Mouse (Mus musculus) myocyte (in vitro differentiated cells): ENCODE measurements around the gene Hlcs. TPM values are rescaled to one million over a fixed set of nuclear protein-coding genes. Genes with fewer than 3 reads are reported as not detected.

Source experiments
- H3K27me3 ChIP-seq: one replicate; pipeline ENCODE4 v1.6.1; 2011; ENCODE audit not compliant: control insufficient read depth, insufficient read depth, insufficient read length
- H3K36me3 ChIP-seq: one replicate; pipeline ENCODE4 v1.6.1; 2011; ENCODE audit not compliant: control insufficient read depth, insufficient read depth
- H3K4me2 ChIP-seq: one replicate; pipeline ENCODE4 v1.6.1; 2011; ENCODE audit warnings: low read depth, control low read depth
- H3K4me3 ChIP-seq: one replicate; pipeline ENCODE4 v1.5.1; 2011; ENCODE audit warnings: mild to moderate bottlenecking, control low read depth, moderate library complexity
- H3K79me2 ChIP-seq: one replicate; pipeline ENCODE4 v1.6.1; 2011; ENCODE audit not compliant: control insufficient read depth, insufficient read depth
- H3ac ChIP-seq: one replicate; pipeline ENCODE4 v1.6.1; 2011; ENCODE audit not compliant: control insufficient read depth, insufficient read length
- CEBPB ChIP-seq: IDR thresholded peaks from 2 replicates; pipeline ENCODE4 v1.6.1; 2011; ENCODE audit warnings: mild to moderate bottlenecking, moderate library complexity; ENCODE audit not compliant: poor library complexity, insufficient read depth, severe bottlenecking
- E2F4 ChIP-seq: IDR thresholded peaks from one replicate; pipeline ENCODE4 v1.6.1; 2011; ENCODE audit warnings: mild to moderate bottlenecking, control low read depth, moderate library complexity; ENCODE audit not compliant: insufficient read depth
- MAX ChIP-seq: IDR thresholded peaks from one replicate; pipeline ENCODE4 v1.6.1; 2011; ENCODE audit warnings: low read depth, mild to moderate bottlenecking, control low read depth
- MYOD1 ChIP-seq, 3 experiments: IDR thresholded peaks; one replicate each; pipeline ENCODE4 v1.6.1; 2011; ENCODE audit warnings: control low read depth in 2 of 3, low read depth in 2 of 3, mild to moderate bottlenecking in 2 of 3, moderate library complexity in 1 of 3; ENCODE audit not compliant: insufficient read length in 2 of 3, control insufficient read depth in 1 of 3
- MYOG ChIP-seq, 3 experiments: IDR thresholded peaks; one replicate each; pipeline ENCODE4 v1.6.1; 2011; ENCODE audit warnings: control low read depth in 2 of 3, low read depth in 2 of 3, mild to moderate bottlenecking in 2 of 3; ENCODE audit not compliant: insufficient read length in 2 of 3, control insufficient read depth in 1 of 3, insufficient read depth in 1 of 3
- POLR2A ChIP-seq: IDR thresholded peaks from one replicate; pipeline ENCODE4 v1.6.1; 2011; ENCODE audit warnings: low read depth, mild to moderate bottlenecking, control low read depth, moderate library complexity; ENCODE audit not compliant: insufficient read length
- POLR2AphosphoS2 ChIP-seq: IDR thresholded peaks from one replicate; pipeline ENCODE4 v1.6.1; 2011; ENCODE audit warnings: low read depth, control low read depth; ENCODE audit not compliant: insufficient read length
- REST ChIP-seq: IDR thresholded peaks from one replicate; pipeline ENCODE4 v1.6.1; 2011; ENCODE audit warnings: mild to moderate bottlenecking, control low read depth, moderate library complexity; ENCODE audit not compliant: insufficient read depth, insufficient read length
- SRF ChIP-seq: IDR thresholded peaks from one replicate; pipeline ENCODE4 v1.6.1; 2011; ENCODE audit warnings: low read depth; ENCODE audit not compliant: control insufficient read depth, insufficient read length
- TCF12 ChIP-seq: IDR thresholded peaks from one replicate; pipeline ENCODE4 v1.6.1; 2011; ENCODE audit warnings: mild to moderate bottlenecking, control low read depth; ENCODE audit not compliant: poor library complexity, insufficient read depth, severe bottlenecking
- TCF3 ChIP-seq: IDR thresholded peaks from one replicate; pipeline ENCODE4 v1.6.1; 2011; ENCODE audit warnings: low read depth, control low read depth; ENCODE audit not compliant: insufficient read length
- USF1 ChIP-seq: IDR thresholded peaks from one replicate; pipeline ENCODE4 v1.6.1; 2011; ENCODE audit warnings: low read depth, mild to moderate bottlenecking, control low read depth, moderate library complexity
- polyA plus RNA-seq: library from polyadenylated mRNA; unstranded; fragments of >200 nt; fragmentation: generic; extraction: Trizol; gene quantifications from one replicate; pipeline ENCODE4 v1.2.1, GENCODE M21; 2012; ENCODE audit warnings: missing spikeins

Hlcs gene
- polyA plus RNA-seq, 1 experiment = 3.2 TPM

DNA sequence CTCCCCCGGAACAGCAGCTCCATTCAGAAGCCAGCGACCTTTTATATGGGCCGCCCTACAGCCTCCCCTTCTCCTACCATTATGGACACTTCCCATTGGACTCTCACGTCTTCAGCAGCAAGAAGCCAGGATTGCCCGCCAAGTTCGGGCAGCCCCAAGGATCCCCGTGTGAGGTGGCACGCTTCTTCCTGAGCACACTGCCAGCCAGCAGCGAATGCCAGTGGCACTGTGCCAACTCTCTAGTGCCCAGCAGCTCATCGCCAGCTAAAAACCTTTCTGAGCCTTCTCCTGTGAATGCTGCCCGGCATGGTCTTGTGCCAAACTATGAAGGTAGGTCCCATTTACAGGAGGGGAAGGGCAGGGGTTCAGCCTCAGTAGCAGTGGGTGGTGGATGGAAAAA, 190.1 kb downstream of the Hlcs start:
- Histone ChIP-seq H3ac (no peak overlapping the region), H3K27me3 (no peaks in the 10 kb centered on the region), H3K36me3 (no peaks in the 10 kb centered on the region), H3K4me3 (no peak overlapping the region), H3K4me2 (no peak overlapping the region), H3K79me2 (no peaks in the 10 kb centered on the region)
- TF ChIP-seq REST = no peak
- no peak for TF ChIP-seq CEBPB
- TF ChIP-seq TCF12 = no peak
- no peak for TF ChIP-seq MAX
- no peak for TF ChIP-seq TCF3
- TF ChIP-seq MYOG (IDR thresholded peaks at IDR 0.05; ENCODE audit: control insufficient read depth in 1 of 3, insufficient read depth in 1 of 3, insufficient read length in 2 of 3, low read depth in 2 of 3) = no peak
- no peak for TF ChIP-seq E2F4
- TF ChIP-seq POLR2AphosphoS2 = no peak
- TF ChIP-seq USF1 = no peak
- no peak for TF ChIP-seq SRF
- TF ChIP-seq MYOD1 (IDR thresholded peaks at IDR 0.05; ENCODE audit: control insufficient read depth in 1 of 3, insufficient read length in 2 of 3, low read depth in 2 of 3) = no peak

DNA sequence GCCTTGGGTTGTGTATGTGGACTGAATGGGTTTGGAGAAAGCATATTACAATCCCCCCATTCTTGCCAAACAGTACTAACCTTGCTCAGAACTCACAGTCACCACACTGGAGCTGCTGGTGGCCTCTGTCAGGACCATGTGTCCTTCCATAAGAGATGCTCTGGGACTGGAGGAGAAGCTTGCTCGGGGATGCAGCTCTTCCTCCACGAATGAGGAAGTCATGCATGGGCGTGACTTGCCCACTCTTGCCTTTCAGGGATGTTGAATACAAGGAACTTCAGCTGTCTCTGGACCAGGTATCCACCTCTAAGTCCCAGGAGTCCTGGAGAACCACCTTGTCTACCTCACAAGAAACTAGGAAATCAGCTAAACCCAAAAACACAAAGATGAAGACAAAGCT, 191.0 kb downstream of the Hlcs start:
- H3K4me3 ChIP-seq = no peak overlapping the region
- no peaks in the 10 kb centered on the region for H3K36me3 ChIP-seq
- TF ChIP-seq MYOD1 (IDR thresholded peaks at IDR 0.05; ENCODE audit: control insufficient read depth in 1 of 3, insufficient read length in 2 of 3, low read depth in 2 of 3) (no peak), MYOG (IDR thresholded peaks at IDR 0.05; ENCODE audit: control insufficient read depth in 1 of 3, insufficient read depth in 1 of 3, insufficient read length in 2 of 3, low read depth in 2 of 3) (no peak), USF1 (no peak), POLR2A (no peak), MAX (no peak), TCF12 (no peak), E2F4 (no peak)
- H3K27me3 ChIP-seq = no peaks in the 10 kb centered on the region
- no peaks in the 10 kb centered on the region for H3K79me2 ChIP-seq
- no peak overlapping the region for H3ac ChIP-seq
- no peak overlapping the region for H3K4me2 ChIP-seq

DNA sequence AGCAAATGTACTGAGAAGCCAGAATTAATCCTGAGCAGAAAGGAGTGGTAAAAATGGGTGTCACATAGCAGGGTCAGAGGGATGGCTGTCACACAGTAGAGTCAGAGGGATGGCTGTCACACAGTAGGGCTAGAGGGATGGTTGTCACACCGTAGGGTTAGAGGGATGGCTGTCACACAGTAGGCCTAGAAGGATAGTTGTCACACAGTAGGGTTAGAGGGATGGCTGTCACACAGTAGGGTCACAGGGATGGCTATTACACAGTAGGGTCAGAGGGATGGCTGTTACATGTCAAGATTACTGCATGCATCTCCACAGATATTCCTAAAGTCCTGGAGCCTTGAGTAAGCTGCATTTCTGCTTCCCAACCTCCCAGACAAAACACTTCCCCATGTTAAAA, 195.0 kb downstream of the Hlcs start:
- Histone ChIP-seq H3K36me3 (peaks cover 4% of the 10 kb centered on the region), H3K79me2 (no peaks in the 10 kb centered on the region), H3K4me3 (no peak overlapping the region), H3K27me3 (no peaks in the 10 kb centered on the region), H3K4me2 (no peak overlapping the region), H3ac (no peak overlapping the region)
- TF ChIP-seq USF1 (no peak), CEBPB (no peak), MAX (no peak), REST (no peak), TCF12 (no peak), MYOG (IDR thresholded peaks at IDR 0.05; ENCODE audit: control insufficient read depth in 1 of 3, insufficient read depth in 1 of 3, insufficient read length in 2 of 3, low read depth in 2 of 3) (no peak), POLR2AphosphoS2 (no peak), POLR2A (no peak), TCF3 (no peak), MYOD1 (IDR thresholded peaks at IDR 0.05; ENCODE audit: control insufficient read depth in 1 of 3, insufficient read length in 2 of 3, low read depth in 2 of 3) (no peak), E2F4 (no peak), SRF (no peak)

DNA sequence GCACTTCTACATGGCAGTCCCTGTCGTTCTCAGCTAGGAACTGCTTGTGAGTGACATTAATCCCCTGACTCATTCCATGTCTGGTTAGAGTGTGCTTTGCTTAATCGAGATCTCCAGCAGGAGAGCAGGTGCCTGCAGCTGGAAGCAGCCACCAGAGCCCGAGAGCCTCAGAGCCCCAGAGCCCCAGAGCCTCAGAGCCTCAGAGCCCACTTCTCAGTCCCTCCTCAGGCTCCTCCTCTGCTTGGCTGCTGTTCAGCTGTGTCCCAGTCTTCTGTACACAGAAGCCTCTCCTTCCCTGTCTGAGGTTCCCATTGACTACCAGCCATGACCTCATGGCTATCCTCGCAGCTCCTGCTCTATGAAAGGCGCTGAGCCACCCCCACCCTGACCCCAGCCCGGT, 196.0 kb downstream of the Hlcs start:
- TF ChIP-seq MYOD1 (IDR thresholded peaks at IDR 0.05; ENCODE audit: control insufficient read depth in 1 of 3, insufficient read length in 2 of 3, low read depth in 2 of 3) (no peak), REST (no peak), MYOG (IDR thresholded peaks at IDR 0.05; ENCODE audit: control insufficient read depth in 1 of 3, insufficient read depth in 1 of 3, insufficient read length in 2 of 3, low read depth in 2 of 3) (no peak), USF1 (no peak), POLR2AphosphoS2 (no peak), E2F4 (no peak), MAX (no peak), TCF3 (no peak), POLR2A (no peak), SRF (no peak), TCF12 (no peak), CEBPB (no peak)
- H3K27me3 ChIP-seq = no peaks in the 10 kb centered on the region
- no peak overlapping the region for H3K4me3 ChIP-seq

DNA sequence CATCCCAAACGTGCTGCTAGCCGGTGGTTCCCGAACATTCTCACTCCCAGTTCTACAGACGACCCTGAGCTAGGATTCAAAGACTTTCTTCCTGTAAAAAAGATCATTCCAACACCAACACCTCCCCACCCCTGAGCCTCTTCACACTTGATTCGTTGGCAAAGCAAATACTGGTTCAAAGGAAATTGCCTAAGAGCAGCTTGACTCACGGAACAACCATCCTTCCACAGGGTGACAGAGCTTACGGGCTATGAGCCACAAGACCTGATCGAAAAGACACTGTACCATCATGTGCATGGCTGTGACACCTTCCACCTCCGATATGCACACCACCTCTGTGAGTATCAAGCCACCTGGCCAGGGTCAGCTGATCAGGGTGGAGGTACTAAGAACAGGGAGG, 198.7 kb downstream of the Hlcs start:
- no peak for TF ChIP-seq REST
- no peaks in the 10 kb centered on the region for H3K27me3 ChIP-seq
- no peak overlapping the region for H3K4me2 ChIP-seq
- H3ac ChIP-seq = no peak overlapping the region
- peaks cover 4% of the 10 kb centered on the region for H3K36me3 ChIP-seq
- H3K79me2 ChIP-seq = no peaks in the 10 kb centered on the region
- no peak overlapping the region for H3K4me3 ChIP-seq

More for the DNA sequence above, 196.0 kb downstream of the Hlcs start:
- Histone ChIP-seq H3K36me3 (peaks cover 4% of the 10 kb centered on the region), H3ac (no peak overlapping the region), H3K4me2 (no peak overlapping the region), H3K79me2 (no peaks in the 10 kb centered on the region)
